Mouse (Mus musculus) neural tube, embryonic 15.5 days (tissue): Measurements from ENCODE around the gene Olfr1326-ps1. TPM values are rescaled to one million over a fixed set of nuclear protein-coding genes. Genes with fewer than 3 reads are reported as not detected.

Source experiments
- ATAC-seq: fragments of 200-750 bp; cut with Nextera tagmentation; 2 replicates; pipeline ENCODE4 v1.8.0; 2017; ENCODE audit warnings: mild to moderate bottlenecking, moderate TSS enrichment, moderate library complexity; ENCODE audit not compliant: low FRiP score
- H3K27ac ChIP-seq: fragments of 300-500 bp; sonication (generic); replicated peaks from 2 replicates; pipeline ENCODE4 v1.5.1; 2015; ENCODE audit warnings: mild to moderate bottlenecking, inconsistent platforms
- H3K27me3 ChIP-seq: fragments of 300-500 bp; sonication (generic); replicated peaks from 2 replicates; pipeline ENCODE4 v1.6.1; 2015; ENCODE audit warnings: inconsistent platforms
- H3K36me3 ChIP-seq: fragments of 300-500 bp; sonication (generic); 2 replicates; pipeline ENCODE4 v1.6.1; 2015; ENCODE audit warnings: inconsistent platforms
- H3K4me1 ChIP-seq: fragments of 300-500 bp; sonication (generic); 2 replicates; pipeline ENCODE4 v1.6.1; 2015; ENCODE audit warnings: inconsistent platforms
- H3K4me2 ChIP-seq: fragments of 300-500 bp; sonication (generic); 2 replicates; pipeline ENCODE4 v1.6.1; 2015; ENCODE audit warnings: inconsistent platforms, mild to moderate bottlenecking, moderate library complexity
- H3K4me3 ChIP-seq: fragments of 300-500 bp; sonication (generic); replicated peaks from 2 replicates; pipeline ENCODE4 v1.5.1; 2015; ENCODE audit warnings: mild to moderate bottlenecking, inconsistent platforms
- H3K9ac ChIP-seq: fragments of 300-500 bp; sonication (generic); replicated peaks from 2 replicates; pipeline ENCODE4 v1.6.1; 2015; ENCODE audit warnings: mild to moderate bottlenecking, inconsistent platforms
- H3K9me3 ChIP-seq: fragments of 300-500 bp; sonication (generic); replicated peaks from 2 replicates; pipeline ENCODE4 v1.6.1; 2016; ENCODE audit warnings: inconsistent platforms
- WGBS: fragments of 180-500 bp; shearing (Covaris S2); methylation state at CpG from one replicate; pipeline ENCODE4 v1.1.7; 2015; ENCODE audit warnings: mixed read lengths; 5-methylcytosine and 5-hydroxymethylcytosine counted together
- polyA plus RNA-seq: library from polyadenylated mRNA; unstranded; fragments of >200 nt; fragmentation: Nextera tagmentation; extraction: Ambion mirVana; gene quantifications from 2 replicates; pipeline ENCODE4 v1.2.1, GENCODE M21; 2015

The Olfr1326-ps1 gene
- not detected in 2 replicates for polyA plus RNA-seq

- no peaks in the 10 kb centered on the region for H3K27me3 ChIP-seq
- H3K27ac ChIP-seq: no peak within 1 kb of the TSS
- no peak for ATAC-seq
- H3K36me3 ChIP-seq: no peaks in the 10 kb centered on the region
- H3K4me3 ChIP-seq: no peak within 1 kb of the TSS
- no peak within 1 kb of the TSS for H3K9ac ChIP-seq
- no peaks in the 10 kb centered on the region for H3K4me1 ChIP-seq
- no peak within 1 kb of the TSS for H3K4me2 ChIP-seq
- no peaks in the 10 kb centered on the region for H3K9me3 ChIP-seq
These were observed at the start of gene Olfr1326-ps1 for GRCm38 (mm10) chrX:74574788-74575187. Olfr1326-ps1 (minus strand) TSS chrX:74574888.

GRCm38 (mm10) chrX:74592379-74592778 lies 17.7 kb upstream of the Olfr1326-ps1 start, which contains the start of gene Olfr1325:
Olfr1325 (plus strand) TSS chrX:74592679.
- no peak for ATAC-seq

More at GRCm38 (mm10) chrX:74592379-74592778, 17.7 kb upstream of the Olfr1326-ps1 start, which contains the start of gene Olfr1325:
- no peak within 1 kb of the TSS for H3K4me3 ChIP-seq
- H3K4me1 ChIP-seq: no peaks in the 10 kb centered on the region
- H3K9ac ChIP-seq: no peak within 1 kb of the TSS
- H3K4me2 ChIP-seq: no peak within 1 kb of the TSS
- H3K9me3 ChIP-seq: no peaks in the 10 kb centered on the region
- no peaks in the 10 kb centered on the region for H3K36me3 ChIP-seq
- H3K27ac ChIP-seq: no peak within 1 kb of the TSS
- H3K27me3 ChIP-seq: no peaks in the 10 kb centered on the region
- 85% methylated on average over 2 of the region's 2 CpGs for WGBS

Other genes starting within 250 kb of the Olfr1326-ps1 start
- 33.8 and 41.9 TPM in 2 replicates for gene Plxna3, start 245.8 kb downstream of the Olfr1326-ps1 start, polyA plus RNA-seq
- gene Lage3, start 221.3 kb downstream of the Olfr1326-ps1 start, polyA plus RNA-seq: 77.5 and 86.0 TPM in 2 replicates
- gene Ubl4a, start 201.7 kb downstream of the Olfr1326-ps1 start, polyA plus RNA-seq: 65.9 and 68.3 TPM in 2 replicates
- 8.9 and 9.5 TPM in 2 replicates for gene Slc10a3, start 201.5 kb downstream of the Olfr1326-ps1 start, polyA plus RNA-seq
- 36.6 TPM in 2 replicates for gene Fam3a, start 181.6 kb downstream of the Olfr1326-ps1 start, polyA plus RNA-seq
- 14.1 and 15.8 TPM in 2 replicates for gene Ikbkg, start 181.6 kb downstream of the Olfr1326-ps1 start, polyA plus RNA-seq
- gene G6pdx, start 145.7 kb downstream of the Olfr1326-ps1 start, polyA plus RNA-seq: 43.4 and 50.2 TPM in 2 replicates
- gene Gm6880, start 93.5 kb downstream of the Olfr1326-ps1 start, polyA plus RNA-seq: not detected in 2 replicates
- gene Olfr1325, start 17.8 kb upstream of the Olfr1326-ps1 start, polyA plus RNA-seq: not detected in 2 replicates
- 0.22 TPM in 1 of 2 replicates, not detected in the other for gene Gm5640, start 70.7 kb upstream of the Olfr1326-ps1 start, polyA plus RNA-seq
- not detected in 2 replicates for gene Gm6890, start 166.0 kb upstream of the Olfr1326-ps1 start, polyA plus RNA-seq